Mouse (Mus musculus) hindbrain, embryonic 11.5 days (tissue): Measurements from ENCODE around the gene Fcrls. TPM values are rescaled to one million over a fixed set of nuclear protein-coding genes. Genes with fewer than 3 reads are reported as not detected.

Experiments used
- ATAC-seq: fragments of 200-750 bp; cut with Nextera tagmentation; 2 replicates; pipeline ENCODE4 v1.8.0; 2017; ENCODE audit warnings: mild to moderate bottlenecking, moderate TSS enrichment, moderate library complexity; ENCODE audit not compliant: low FRiP score
- DNase-seq: peaks from one replicate; pipeline ENCODE4 v3.0.0-alpha.2; 2015; ENCODE audit warnings: low spot score
- H3K27ac ChIP-seq: fragments of 300-500 bp; sonication (generic); 2 replicates; pipeline ENCODE4 v1.5.1; 2014; ENCODE audit warnings: mild to moderate bottlenecking, low read depth, low read length
- H3K27me3 ChIP-seq: fragments of 300-500 bp; sonication (generic); 2 replicates; pipeline ENCODE4 v1.6.1; 2014; ENCODE audit warnings: mild to moderate bottlenecking, low read length, moderate library complexity, mixed read lengths; ENCODE audit not compliant: control insufficient read depth, insufficient read depth
- H3K36me3 ChIP-seq: fragments of 300-500 bp; sonication (generic); 2 replicates; pipeline ENCODE4 v1.6.1; 2014; ENCODE audit warnings: mild to moderate bottlenecking, low read length, moderate library complexity, mixed read lengths; ENCODE audit not compliant: control insufficient read depth, insufficient read depth
- H3K4me1 ChIP-seq: fragments of 300-500 bp; sonication (generic); replicated peaks from 2 replicates; pipeline ENCODE4 v1.6.1; 2014; ENCODE audit warnings: low read length, mixed read lengths; ENCODE audit not compliant: control insufficient read depth, insufficient read depth
- H3K4me2 ChIP-seq: fragments of 300-500 bp; sonication (generic); replicated peaks from 2 replicates; pipeline ENCODE4 v1.6.1; 2014; ENCODE audit warnings: mild to moderate bottlenecking, low read depth, low read length
- H3K4me3 ChIP-seq: fragments of 300-500 bp; sonication (generic); 2 replicates; pipeline ENCODE4 v1.5.1; 2014; ENCODE audit warnings: low read depth, low read length
- H3K9ac ChIP-seq: fragments of 300-500 bp; sonication (generic); 2 replicates; pipeline ENCODE4 v1.6.1; 2014; ENCODE audit warnings: low read depth, low read length
- H3K9me3 ChIP-seq: fragments of 300-500 bp; sonication (generic); 2 replicates; pipeline ENCODE4 v1.6.1; 2016; ENCODE audit warnings: low read length; ENCODE audit not compliant: control insufficient read depth
- WGBS: fragments of 180-500 bp; shearing (Covaris S2); extraction: QIAGEN DNeasy Blood & Tissue Kit; methylation state at CpG from one replicate; pipeline ENCODE4 v1.1.7; 2014; 5-methylcytosine and 5-hydroxymethylcytosine counted together
- polyA plus RNA-seq: library from polyadenylated mRNA; unstranded; fragments of >200 nt; fragmentation: Nextera tagmentation; extraction: Ambion mirVana; gene quantifications from 2 replicates; pipeline ENCODE4 v1.2.1, GENCODE M21; 2014

Fcrls gene
- 9.9 and 10.4 TPM in 2 replicates for polyA plus RNA-seq

DNA sequence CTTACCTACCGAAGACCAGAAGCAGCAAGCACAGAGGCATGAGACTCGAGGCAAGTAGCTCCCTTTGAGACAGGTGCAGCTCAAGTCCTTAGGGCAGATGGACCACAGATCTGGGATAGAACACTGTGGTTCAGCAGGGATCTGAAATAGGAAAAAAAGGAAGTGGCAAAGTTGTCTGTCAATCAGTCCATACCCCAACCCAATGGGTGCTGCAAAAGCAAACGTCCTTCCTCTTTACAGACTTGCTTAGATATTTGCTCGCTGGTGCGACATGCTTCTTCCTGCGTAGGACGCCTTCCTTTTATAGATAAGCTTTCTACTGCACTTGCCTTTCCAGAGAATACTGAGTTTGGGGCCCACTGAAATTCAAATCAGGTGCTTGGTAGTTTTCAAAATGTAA is at the start of gene Fcrls:
Gene Fcrls (minus strand): TSS at position 303 of the 400 bp plus-strand sequence.
- no peak within 1 kb of the TSS for H3K4me3 ChIP-seq
- WGBS: 92% methylated on average over 7 of the region's 7 CpGs
- no peaks in the 10 kb centered on the region for H3K27me3 ChIP-seq
- H3K4me1 ChIP-seq: no peaks in the 10 kb centered on the region
- no peak within 1 kb of the TSS for H3K4me2 ChIP-seq
- no peaks in the 10 kb centered on the region for H3K9me3 ChIP-seq
- H3K36me3 ChIP-seq: no peaks in the 10 kb centered on the region
- no peak within 1 kb of the TSS for H3K9ac ChIP-seq
- no peak for DNase-seq
- no peak within 1 kb of the TSS for H3K27ac ChIP-seq
- ATAC-seq: no peak

- Histone ChIP-seq H3K9me3 (no peaks in the 10 kb centered on the region), H3K4me3 (no peak overlapping the region), H3K27ac (no peak overlapping the region), H3K9ac (no peak overlapping the region), H3K4me2 (no peak overlapping the region), H3K4me1 (no peaks in the 10 kb centered on the region), H3K27me3 (no peaks in the 10 kb centered on the region), H3K36me3 (no peaks in the 10 kb centered on the region)
- no peak for ATAC-seq
- 88% methylated on average over 2 of the region's 2 CpGs for WGBS
- DNase-seq: no peak
Observed at GRCm38 (mm10) chr3:87309922-87310321, 46.4 kb upstream of the Fcrls start.

DNA sequence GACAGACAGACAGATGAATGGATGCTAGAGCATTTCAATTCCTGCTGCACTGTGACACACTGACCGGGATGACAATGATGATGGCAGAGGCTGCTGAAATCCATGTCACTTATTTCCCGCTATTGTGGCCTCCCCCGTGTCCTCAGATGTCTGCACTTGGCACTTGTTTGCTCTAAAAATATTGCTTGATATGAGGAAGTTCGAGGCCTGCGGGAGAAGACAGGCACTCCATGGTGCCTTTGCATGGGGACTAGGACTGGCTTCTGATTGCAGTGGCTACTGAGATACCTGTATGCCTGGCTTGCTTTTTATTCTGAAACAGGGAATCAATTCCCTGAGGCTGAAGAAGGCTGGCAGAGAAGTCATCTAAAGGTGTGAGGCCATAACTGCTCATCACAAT is 36.4 kb upstream of the Fcrls start:
- Histone ChIP-seq H3K9me3 (no peaks in the 10 kb centered on the region), H3K9ac (no peak overlapping the region), H3K27ac (no peak overlapping the region), H3K4me1 (no peaks in the 10 kb centered on the region), H3K27me3 (no peaks in the 10 kb centered on the region), H3K4me2 (no peak overlapping the region), H3K36me3 (no peaks in the 10 kb centered on the region), H3K4me3 (no peak overlapping the region)
- ATAC-seq (no peak), DNase-seq (no peak)
- 83% methylated on average over 5 of the region's 5 CpGs for WGBS

GRCm38 (mm10) chr3:87274372-87274771 is 10.8 kb upstream of the Fcrls start:
- no peaks in the 10 kb centered on the region for H3K27me3 ChIP-seq
- no peaks in the 10 kb centered on the region for H3K9me3 ChIP-seq
- H3K27ac ChIP-seq: no peak overlapping the region
- H3K4me3 ChIP-seq: no peak overlapping the region
- no peak for DNase-seq
- no peaks in the 10 kb centered on the region for H3K36me3 ChIP-seq
- no peak overlapping the region for H3K4me2 ChIP-seq
- H3K4me1 ChIP-seq: no peaks in the 10 kb centered on the region
- WGBS: 82% methylated on average over 2 of the region's 2 CpGs
- no peak for ATAC-seq
- H3K9ac ChIP-seq: no peak overlapping the region

DNA sequence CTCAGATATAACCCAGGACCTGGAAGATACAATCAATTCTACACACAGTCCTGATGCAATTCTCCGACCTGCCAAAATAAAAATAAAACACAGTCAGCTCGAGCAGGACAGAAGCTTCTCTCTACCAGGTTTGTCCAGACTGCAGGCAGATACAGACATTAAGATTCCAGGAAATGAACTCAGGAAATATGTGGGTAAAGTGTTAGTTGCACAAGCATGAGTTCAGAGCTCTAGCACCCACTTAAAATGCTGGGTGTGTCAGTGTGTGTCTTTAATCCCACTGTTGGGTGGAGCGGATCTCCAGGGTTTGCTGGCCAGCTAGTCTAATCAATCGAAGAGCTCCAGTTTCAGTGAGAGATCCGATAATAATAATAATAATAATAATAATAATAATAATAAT is 3.0 kb upstream of the Fcrls start:
- Histone ChIP-seq H3K27me3 (no peaks in the 10 kb centered on the region), H3K4me1 (no peaks in the 10 kb centered on the region), H3K4me3 (no peak overlapping the region), H3K27ac (no peak overlapping the region), H3K9ac (no peak overlapping the region), H3K9me3 (no peaks in the 10 kb centered on the region), H3K4me2 (no peak overlapping the region), H3K36me3 (no peaks in the 10 kb centered on the region)
- ATAC-seq (no peak), DNase-seq (no peak)
- 87% methylated on average over 5 of the region's 5 CpGs for WGBS

DNA sequence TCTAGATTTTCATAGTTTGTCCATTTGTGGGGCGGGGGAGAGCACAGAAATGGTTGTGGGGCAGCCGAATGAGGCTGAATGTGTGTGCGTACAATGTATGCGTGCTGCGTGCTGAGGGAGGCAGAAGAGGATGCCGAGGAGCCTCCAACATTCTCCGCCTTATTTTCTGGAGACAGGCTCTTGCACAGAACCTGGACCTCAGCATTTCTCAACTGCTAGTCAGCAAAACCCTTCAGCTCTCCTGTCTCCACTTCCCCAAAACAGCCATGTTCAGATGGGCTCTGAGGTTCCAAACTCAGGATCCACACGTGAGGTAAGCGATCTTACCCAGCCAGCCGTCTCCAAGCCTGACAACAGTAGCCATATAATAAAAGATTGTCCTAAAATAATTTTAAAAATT is 8.3 kb downstream of the Fcrls start:
- Histone ChIP-seq H3K36me3 (no peaks in the 10 kb centered on the region), H3K4me1 (no peaks in the 10 kb centered on the region), H3K4me2 (no peak overlapping the region), H3K27ac (no peak overlapping the region), H3K9ac (no peak overlapping the region), H3K27me3 (no peaks in the 10 kb centered on the region), H3K9me3 (no peaks in the 10 kb centered on the region), H3K4me3 (no peak overlapping the region)
- ATAC-seq: no peak
- WGBS: 89% methylated on average over 10 of the region's 10 CpGs
- no peak for DNase-seq

GRCm38 (mm10) chr3:87249571-87249970 is 14.0 kb downstream of the Fcrls start:
- 89% methylated on average over 6 of the region's 6 CpGs for WGBS
- ATAC-seq (no peak), DNase-seq (no peak)
- H3K27me3 ChIP-seq: no peaks in the 10 kb centered on the region
- no peaks in the 10 kb centered on the region for H3K4me1 ChIP-seq
- no peak overlapping the region for H3K27ac ChIP-seq
- no peak overlapping the region for H3K4me2 ChIP-seq
- H3K36me3 ChIP-seq: no peaks in the 10 kb centered on the region
- no peak overlapping the region for H3K4me3 ChIP-seq
- no peak overlapping the region for H3K9ac ChIP-seq
- H3K9me3 ChIP-seq: no peaks in the 10 kb centered on the region

GRCm38 (mm10) chr3:87247292-87247691 is 16.2 kb downstream of the Fcrls start:
- H3K36me3 ChIP-seq: no peaks in the 10 kb centered on the region
- no peak overlapping the region for H3K27ac ChIP-seq
- H3K4me1 ChIP-seq: no peaks in the 10 kb centered on the region
- ATAC-seq (no peak), DNase-seq (no peak)
- no peaks in the 10 kb centered on the region for H3K27me3 ChIP-seq
- H3K9me3 ChIP-seq: no peaks in the 10 kb centered on the region
- WGBS: 78% methylated on average over 3 of the region's 3 CpGs
- H3K9ac ChIP-seq: no peak overlapping the region
- no peak overlapping the region for H3K4me3 ChIP-seq
- H3K4me2 ChIP-seq: no peak overlapping the region

DNA sequence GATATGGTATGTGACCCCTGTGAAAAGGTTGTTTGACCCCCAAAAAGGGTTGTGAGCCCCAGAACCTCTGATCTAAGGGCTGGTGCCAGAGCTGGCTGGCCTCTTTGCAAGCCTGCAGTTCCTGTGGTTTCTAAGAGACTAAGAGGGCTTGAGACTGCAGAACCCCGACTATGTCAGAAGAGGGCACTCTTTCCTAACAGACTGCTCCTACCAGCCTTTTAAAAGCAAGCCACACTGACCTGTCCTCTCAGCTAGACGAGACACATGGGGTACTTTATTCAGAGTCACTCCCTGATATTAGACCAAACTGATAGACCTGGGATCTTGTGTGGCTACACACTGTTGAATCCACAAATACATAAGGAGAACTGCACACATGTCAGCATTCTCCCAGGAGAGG is 19.9 kb downstream of the Fcrls start:
- Histone ChIP-seq H3K4me3 (no peak overlapping the region), H3K4me2 (no peak overlapping the region), H3K36me3 (no peaks in the 10 kb centered on the region), H3K27ac (no peak overlapping the region), H3K27me3 (no peaks in the 10 kb centered on the region), H3K4me1 (no peaks in the 10 kb centered on the region), H3K9ac (no peak overlapping the region), H3K9me3 (no peaks in the 10 kb centered on the region)
- WGBS: 4% methylated on average over 2 of the region's 2 CpGs
- peak; percentile 68 for DNase-seq
- ATAC-seq: no peak
